Mouse (Mus musculus) stomach, embryonic 16.5 days (tissue): Measurements from ENCODE around the gene Htra2. TPM values are rescaled to one million over a fixed set of nuclear protein-coding genes. Genes with fewer than 3 reads are reported as not detected.

Experiments
- ATAC-seq: fragments of 200-750 bp; cut with Nextera tagmentation; 2 replicates; pipeline ENCODE4 v1.8.0; 2017; ENCODE audit warnings: moderate number of reproducible peaks, moderate TSS enrichment; ENCODE audit not compliant: insufficient read depth, low FRiP score
- H3K27ac ChIP-seq: fragments of 300-500 bp; sonication (generic); 2 replicates; pipeline ENCODE4 v1.5.1; 2014; ENCODE audit warnings: low read length
- H3K27me3 ChIP-seq: fragments of 300-500 bp; sonication (generic); 2 replicates; pipeline ENCODE4 v1.6.1; 2014; ENCODE audit warnings: low read length, control low read depth, mixed read lengths; ENCODE audit not compliant: control insufficient read depth, insufficient read depth
- H3K36me3 ChIP-seq: fragments of 300-500 bp; sonication (generic); 2 replicates; pipeline ENCODE4 v1.6.1; 2014; ENCODE audit warnings: low read length; ENCODE audit not compliant: control insufficient read depth, insufficient read depth
- H3K4me1 ChIP-seq: fragments of 300-500 bp; sonication (generic); 2 replicates; pipeline ENCODE4 v1.6.1; 2014; ENCODE audit warnings: low read length, control low read depth, mixed read lengths; ENCODE audit not compliant: control insufficient read depth, insufficient read depth
- H3K4me2 ChIP-seq: fragments of 300-500 bp; sonication (generic); 2 replicates; pipeline ENCODE4 v1.6.1; 2014; ENCODE audit warnings: low read depth, low read length, mixed read lengths
- H3K4me3 ChIP-seq: fragments of 300-500 bp; sonication (generic); replicated peaks from 2 replicates; pipeline ENCODE4 v1.5.1; 2014; ENCODE audit warnings: mild to moderate bottlenecking, low read length
- H3K9ac ChIP-seq: fragments of 300-500 bp; sonication (generic); 2 replicates; pipeline ENCODE4 v1.6.1; 2014; ENCODE audit warnings: low read length
- H3K9me3 ChIP-seq: fragments of 300-500 bp; sonication (generic); replicated peaks from 2 replicates; pipeline ENCODE4 v1.6.1; 2016; ENCODE audit warnings: low read length, control low read depth; ENCODE audit not compliant: control insufficient read depth
- WGBS: fragments of 180-500 bp; shearing (Covaris S2); extraction: QIAGEN DNeasy Blood & Tissue Kit; methylation state at CpG from one replicate; pipeline ENCODE4 v1.1.7; 2014; 5-methylcytosine and 5-hydroxymethylcytosine counted together
- polyA plus RNA-seq: library from polyadenylated mRNA; unstranded; fragments of >200 nt; fragmentation: Nextera tagmentation; extraction: Ambion mirVana; gene quantifications from 2 replicates; pipeline ENCODE4 v1.2.1, GENCODE M21; 2015

The Htra2 gene
- polyA plus RNA-seq, 1 experiment from 2014 or later = 72.3 TPM

DNA sequence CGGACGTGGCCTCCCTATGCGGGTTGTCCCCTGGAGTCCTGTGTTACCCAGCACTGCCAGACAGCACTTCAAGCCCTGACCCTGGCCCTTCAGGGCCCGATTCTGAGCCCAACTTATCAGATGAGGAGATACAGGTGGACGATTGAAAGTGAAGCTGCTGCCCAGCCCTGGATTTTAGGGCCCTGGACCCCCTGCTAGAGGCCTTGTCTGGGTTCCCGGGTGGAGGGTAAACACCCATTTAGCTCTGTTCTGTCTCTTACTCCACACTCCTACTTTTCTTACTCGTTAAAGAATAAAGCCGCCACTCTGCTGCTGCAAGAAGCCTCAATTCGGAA lies 32.8 kb upstream of the Htra2 start:
- no peak for ATAC-seq
- Histone ChIP-seq H3K27ac (no peak overlapping the region), H3K36me3 (no peaks in the 10 kb centered on the region), H3K9me3 (no peaks in the 10 kb centered on the region), H3K4me2 (peak overlapping the region; percentile 43; the same call in 1 of the 2 replicates), H3K4me3 (peak overlapping the region; percentile 16; the same call in 1 of the 2 replicates), H3K4me1 (0 out of 2 replicates have a peak, but pooled peaks cover 7% of the 10 kb centered on the region), H3K9ac (peak overlapping the region; percentile 31; the same call in 1 of the 2 replicates), H3K27me3 (peaks cover 67% of the 10 kb centered on the region)
- WGBS = 16% methylated on average over 9 of the region's 9 CpGs

DNA sequence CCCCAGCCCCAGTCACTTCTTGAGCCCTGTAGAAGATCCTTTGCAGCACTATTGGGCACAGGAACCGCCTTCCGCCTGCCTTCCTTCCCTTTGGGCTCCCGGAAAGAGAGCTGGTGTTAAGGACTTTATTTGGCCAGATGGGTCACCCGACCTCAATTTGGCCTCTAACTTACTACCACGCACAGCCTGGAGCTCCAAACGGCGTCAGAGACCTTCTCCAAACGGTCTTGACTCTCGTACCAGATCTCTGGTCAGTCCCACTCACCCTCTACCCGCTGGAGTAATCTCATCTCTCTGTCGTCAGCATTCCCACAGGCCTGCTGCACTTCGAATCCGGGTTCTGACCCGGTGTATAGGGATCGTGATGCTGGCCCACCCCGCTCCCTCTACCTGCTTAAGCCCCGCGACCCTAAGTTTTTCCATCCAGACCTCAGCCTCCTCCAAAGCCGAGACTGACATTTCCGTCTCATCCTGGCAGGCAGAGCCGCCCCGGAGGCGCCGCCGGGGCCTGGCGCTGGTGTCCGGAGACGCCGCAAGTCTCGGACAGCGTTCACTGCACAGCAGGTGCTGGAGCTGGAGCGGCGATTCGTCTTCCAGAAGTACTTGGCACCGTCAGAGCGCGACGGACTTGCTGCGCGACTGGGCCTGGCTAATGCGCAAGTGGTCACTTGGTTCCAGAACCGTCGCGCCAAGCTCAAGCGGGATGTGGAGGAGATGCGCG lies 32.3 kb upstream of the Htra2 start:
- Histone ChIP-seq H3K36me3 (no peaks in the 10 kb centered on the region), H3K27ac (no peak overlapping the region), H3K4me2 (peak overlapping the region; percentile 43), H3K4me1 (0 out of 2 replicates have a peak, but pooled peaks cover 7% of the 10 kb centered on the region), H3K9me3 (no peaks in the 10 kb centered on the region), H3K27me3 (peaks cover 72% of the 10 kb centered on the region), H3K4me3 (peak overlapping the region; percentile 16), H3K9ac (peak overlapping the region; percentile 31)
- no peak for ATAC-seq
- WGBS = 5% methylated on average over 47 of the region's 47 CpGs

DNA sequence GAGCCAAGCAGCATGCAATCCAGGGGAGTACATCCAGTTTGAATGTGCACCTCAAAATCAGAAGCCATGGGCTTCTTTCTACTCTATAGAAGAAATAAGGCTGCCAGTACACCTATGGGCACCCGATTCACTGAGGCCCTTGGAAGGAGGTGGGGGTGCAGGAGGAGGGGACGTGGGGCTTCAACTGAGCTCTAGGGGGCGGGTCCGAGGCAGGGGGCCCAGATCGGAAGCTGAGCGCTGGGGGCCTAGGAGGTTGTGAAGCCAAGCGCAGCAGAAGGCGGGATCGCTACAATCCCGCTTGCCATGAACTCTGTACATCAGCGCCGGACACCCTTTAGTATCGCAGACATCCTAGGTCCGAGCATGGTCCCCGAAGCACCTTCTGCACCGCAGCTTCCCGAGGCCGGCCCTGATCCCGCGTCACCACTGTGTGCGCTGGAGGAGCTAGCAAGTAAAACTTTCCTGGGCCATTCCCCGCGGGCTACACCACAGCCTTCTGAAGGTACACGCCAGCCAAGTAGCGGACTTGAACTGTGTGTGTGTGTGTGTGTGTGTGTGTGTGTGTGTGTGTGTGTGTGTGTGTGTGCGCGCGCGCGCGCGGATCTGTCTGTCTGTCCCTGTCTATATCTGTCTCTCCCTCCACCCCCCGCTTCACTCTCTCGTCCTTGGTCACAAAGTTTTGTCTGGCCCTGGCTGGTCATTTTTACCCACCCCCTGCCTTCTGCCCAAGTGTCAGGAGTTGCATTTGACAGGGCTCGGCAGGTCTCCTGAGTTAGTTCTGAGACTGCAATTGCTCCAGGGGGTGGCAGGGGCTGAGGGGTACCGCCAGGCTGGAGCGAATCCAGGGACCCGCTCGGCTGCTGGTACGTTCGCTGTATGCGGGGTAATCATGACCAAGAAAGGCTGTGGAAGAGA lies 31.3 kb upstream of the Htra2 start, which contains the start of gene Lbx2:
Gene Lbx2 (plus strand): TSS at position 247 of the 915 bp plus-strand sequence.
- Histone ChIP-seq H3K9ac (peak within 1 kb of the TSS; percentile 7; the same call in 1 of the 2 replicates), H3K27me3 (peaks cover 75% of the 10 kb centered on the region), H3K27ac (no peak within 1 kb of the TSS), H3K36me3 (0 out of 2 replicates have a peak, but pooled peaks cover 6% of the 10 kb centered on the region), H3K4me2 (peak within 1 kb of the TSS; percentile 43; the same call in 1 of the 2 replicates), H3K9me3 (no peaks in the 10 kb centered on the region), H3K4me1 (0 out of 2 replicates have a peak, but pooled peaks cover 7% of the 10 kb centered on the region), H3K4me3 (peak within 1 kb of the TSS; percentile 17)
- no peak for ATAC-seq
- WGBS = 5% methylated on average over 38 of the region's 42 CpGs

DNA sequence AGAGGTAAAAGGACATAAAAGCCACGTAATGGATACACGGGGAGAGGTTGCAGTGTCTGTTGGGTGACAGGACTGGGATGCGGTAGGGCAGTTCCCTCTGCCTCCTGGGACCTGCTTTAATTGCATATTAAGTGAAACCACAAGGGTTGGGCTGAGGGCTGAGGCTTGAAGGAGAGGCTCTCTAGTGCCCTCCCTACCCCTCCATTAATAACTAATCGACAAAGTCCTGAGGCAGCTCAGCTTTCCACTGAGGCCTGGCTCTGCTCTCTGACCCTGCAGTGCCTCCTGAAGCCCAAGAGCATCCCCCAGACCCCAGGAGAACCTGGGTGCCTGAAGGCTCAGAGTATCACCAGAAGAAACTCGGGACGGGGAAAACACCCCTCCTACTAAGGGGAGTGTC lies 29.4 kb upstream of the Htra2 start:
- Histone ChIP-seq H3K9ac (no peak overlapping the region), H3K4me1 (peaks cover 7% of the 10 kb centered on the region; the same call in 1 of the 2 replicates), H3K4me2 (no peak overlapping the region), H3K4me3 (no peak overlapping the region), H3K27ac (no peak overlapping the region), H3K36me3 (0 out of 2 replicates have a peak, but pooled peaks cover 6% of the 10 kb centered on the region), H3K27me3 (peaks cover 68% of the 10 kb centered on the region), H3K9me3 (no peaks in the 10 kb centered on the region)
- 13% methylated on average over 6 of the region's 6 CpGs for WGBS
- no peak for ATAC-seq

DNA sequence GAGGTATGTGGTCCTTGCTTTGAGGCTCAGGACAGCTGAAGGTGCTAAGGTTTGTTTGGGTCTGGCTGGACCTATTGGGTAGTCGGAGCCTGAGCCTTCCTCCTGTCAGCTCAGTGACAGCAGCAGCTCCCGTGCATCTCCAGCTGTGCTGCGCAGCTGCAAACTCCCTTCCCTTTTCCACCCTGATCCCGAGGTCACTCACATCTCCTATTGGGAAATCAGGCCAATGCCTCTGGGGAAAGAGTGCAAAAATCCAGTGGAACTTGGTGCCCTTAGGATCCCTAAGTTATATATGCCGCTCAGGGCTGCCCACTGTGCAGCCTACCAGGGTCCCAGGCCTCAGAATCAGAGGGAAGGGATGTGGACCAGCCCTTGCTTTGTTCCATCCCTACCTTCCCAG lies 28.4 kb upstream of the Htra2 start:
- Histone ChIP-seq H3K9ac (no peak overlapping the region), H3K27me3 (peaks cover 60% of the 10 kb centered on the region), H3K9me3 (no peaks in the 10 kb centered on the region), H3K4me2 (no peak overlapping the region), H3K4me3 (no peak overlapping the region), H3K36me3 (0 out of 2 replicates have a peak, but pooled peaks cover 6% of the 10 kb centered on the region), H3K4me1 (peaks cover 13% of the 10 kb centered on the region; the same call in 1 of the 2 replicates), H3K27ac (no peak overlapping the region)
- 28% methylated on average over 5 of the region's 5 CpGs for WGBS
- no peak for ATAC-seq

DNA sequence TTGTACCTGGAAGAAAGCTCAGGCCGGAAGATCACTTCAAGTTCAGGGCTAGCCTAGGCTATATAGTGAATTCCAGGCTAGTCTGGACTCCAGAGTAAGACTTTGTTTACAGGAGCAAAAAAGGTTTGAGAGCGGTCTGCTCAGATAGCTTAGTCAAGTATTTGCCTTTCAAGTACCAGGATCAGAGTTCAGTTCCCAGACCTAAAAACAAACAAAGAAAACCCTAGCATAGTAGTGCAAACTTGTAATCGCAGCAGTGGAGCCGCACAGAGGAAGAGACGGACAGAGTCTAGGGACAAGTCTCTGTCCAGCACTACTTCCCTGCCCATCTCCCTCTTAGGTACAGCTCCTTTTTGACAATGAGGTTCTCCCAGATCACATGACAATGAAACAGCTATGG lies 25.1 kb upstream of the Htra2 start:
- 95% methylated on average over 5 of the region's 5 CpGs for WGBS
- no peak for ATAC-seq
- peaks cover 10% of the 10 kb centered on the region; the same call in 1 of the 2 replicates for H3K4me1 ChIP-seq

DNA sequence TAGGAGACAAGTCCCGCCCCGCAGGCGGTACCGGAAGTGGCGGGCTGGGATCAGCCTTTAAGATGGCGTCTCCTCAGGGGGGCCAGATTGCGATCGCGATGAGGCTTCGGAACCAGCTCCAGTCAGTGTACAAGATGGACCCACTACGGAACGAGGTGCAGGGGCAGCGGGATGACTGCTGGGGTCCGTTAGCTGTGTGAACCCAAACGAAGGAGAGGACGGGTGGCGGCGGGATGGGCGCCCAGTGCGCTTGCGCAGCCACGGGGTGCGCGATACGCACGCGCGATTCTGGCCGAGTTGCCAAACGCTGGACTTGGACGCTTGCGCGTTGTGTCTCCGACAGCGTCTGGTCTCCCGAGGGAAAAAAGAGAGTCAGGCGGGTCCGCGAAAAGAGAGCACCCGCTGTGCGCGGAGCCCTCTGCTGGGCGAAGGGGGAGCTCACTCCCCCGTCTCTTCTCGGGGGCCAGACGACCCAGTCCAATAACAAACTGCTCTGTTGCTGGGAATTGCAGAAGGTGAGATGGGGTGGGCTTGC lies 23.3 kb upstream of the Htra2 start:
- H3K36me3 ChIP-seq = 0 out of 2 replicates have a peak, but pooled peaks cover 6% of the 10 kb centered on the region
- peak overlapping the region; percentile 84 for H3K27ac ChIP-seq
- peak overlapping the region; percentile 85 for H3K4me3 ChIP-seq
- peak overlapping the region; percentile 97 for H3K4me2 ChIP-seq
- peak overlapping the region; percentile 86 for H3K9ac ChIP-seq
- peak; percentile 95 for ATAC-seq
- H3K4me1 ChIP-seq = peaks cover 10% of the 10 kb centered on the region; the same call in 1 of the 2 replicates
- peaks cover 43% of the 10 kb centered on the region for H3K27me3 ChIP-seq
- WGBS = under 1% methylated on average over 46 of the region's 46 CpGs
- no peaks in the 10 kb centered on the region for H3K9me3 ChIP-seq

More for the DNA sequence above, 25.1 kb upstream of the Htra2 start:
- Histone ChIP-seq H3K27ac (no peak overlapping the region), H3K36me3 (0 out of 2 replicates have a peak, but pooled peaks cover 6% of the 10 kb centered on the region), H3K4me2 (no peak overlapping the region), H3K9ac (no peak overlapping the region), H3K27me3 (peaks cover 43% of the 10 kb centered on the region), H3K4me3 (no peak overlapping the region), H3K9me3 (no peaks in the 10 kb centered on the region)

DNA sequence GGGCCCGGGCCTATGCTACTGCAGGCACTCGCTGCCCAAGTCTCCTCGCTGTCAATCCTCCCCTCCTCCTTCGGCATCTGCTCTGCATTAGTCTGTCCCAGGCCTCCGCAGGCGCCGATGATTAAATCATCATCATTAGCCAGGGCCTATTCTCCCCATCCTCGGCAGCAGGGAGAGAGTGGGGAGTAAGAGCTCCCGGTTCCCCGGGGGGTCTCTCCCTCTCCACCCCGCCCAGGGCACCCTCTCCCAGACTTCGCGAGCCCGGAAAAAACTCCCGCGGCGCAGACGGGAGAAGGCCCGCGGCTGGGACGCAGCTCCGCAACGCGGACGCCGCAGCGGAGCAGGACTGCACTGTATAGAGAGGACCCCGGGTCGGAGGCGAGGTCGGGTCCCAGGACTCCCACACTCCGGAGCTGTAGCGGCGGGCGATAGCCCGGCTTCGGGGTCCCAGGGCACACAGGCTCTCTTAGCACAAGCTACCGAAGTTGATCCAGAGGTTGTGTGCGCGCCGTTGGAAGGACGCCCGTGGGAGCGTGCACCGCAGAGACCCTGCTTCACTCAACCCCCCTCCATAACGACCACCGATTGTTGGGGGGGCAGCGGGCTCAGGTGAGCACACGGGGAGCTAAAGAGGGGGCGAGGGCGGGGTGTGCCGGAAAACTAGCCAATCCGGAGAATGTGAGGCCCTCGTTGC lies 22.7 kb upstream of the Htra2 start, which contains the start of gene Pcgf1:
Gene Pcgf1 (plus strand): TSS at position 240 of the 694 bp plus-strand sequence.
- H3K9me3 ChIP-seq = no peaks in the 10 kb centered on the region
- WGBS = under 1% methylated on average over 54 of the region's 54 CpGs
- H3K4me2 ChIP-seq = peak within 1 kb of the TSS; percentile 97
- 0 out of 2 replicates have a peak, but pooled peaks cover 6% of the 10 kb centered on the region for H3K36me3 ChIP-seq
- peak within 1 kb of the TSS; percentile 86 for H3K9ac ChIP-seq
- peak; percentile 41 for ATAC-seq
- peaks cover 10% of the 10 kb centered on the region; the same call in 1 of the 2 replicates for H3K4me1 ChIP-seq
- H3K4me3 ChIP-seq = peak within 1 kb of the TSS; percentile 85
- peak within 1 kb of the TSS; percentile 84 for H3K27ac ChIP-seq
- peaks cover 41% of the 10 kb centered on the region for H3K27me3 ChIP-seq
